Mouse (Mus musculus) neutrophil, adult 5-6 weeks (primary cell): ENCODE results near the gene Atg16l1. TPM values are rescaled to one million over a fixed set of nuclear protein-coding genes. Genes with fewer than 3 reads are reported as not detected.
A peak's percentile ranks its signal among the peaks of the same experiment; 100 is the strongest.

Experiments
- ATAC-seq: fragments of 151-379, 151-347 bp; 2 replicates; pipeline ENCODE4 v1.8.0; 2017; ENCODE audit warnings: mild to moderate bottlenecking, moderate TSS enrichment; ENCODE audit not compliant: insufficient number of reproducible peaks, poor library complexity, low FRiP score, severe bottlenecking; ENCODE audit errors: extremely low read depth
- total RNA-seq: library from RNA; stranded (forward); fragments of 200-1000 nt; gene quantifications from 2 replicates; pipeline ENCODE4 v1.2.3, GENCODE M21; 2017

The Atg16l1 gene
- 115 and 117 TPM in 2 replicates for total RNA-seq

- ATAC-seq: peak; percentile 99
Observed at GRCm38 (mm10) chr1:87755641-87756470, at the start of gene Atg16l1. Atg16l1 (plus strand) TSS chr1:87755870.

- no peak for ATAC-seq
Observed at GRCm38 (mm10) chr1:87706361-87706760, 49.3 kb upstream of the Atg16l1 start.

GRCm38 (mm10) chr1:87709020-87709419 lies 46.6 kb upstream of the Atg16l1 start:
- no peak for ATAC-seq

GRCm38 (mm10) chr1:87709661-87710270 lies 45.9 kb upstream of the Atg16l1 start:
- ATAC-seq: no peak

GRCm38 (mm10) chr1:87711938-87712613 lies 43.6 kb upstream of the Atg16l1 start:
- no peak for ATAC-seq

- no peak for ATAC-seq
Observed at GRCm38 (mm10) chr1:87712614-87712971, 43.1 kb upstream of the Atg16l1 start.

- ATAC-seq: no peak
Observed at GRCm38 (mm10) chr1:87721382-87721781, 34.3 kb upstream of the Atg16l1 start.

GRCm38 (mm10) chr1:87722081-87722480 lies 33.6 kb upstream of the Atg16l1 start:
- no peak for ATAC-seq

- no peak for ATAC-seq
Observed at GRCm38 (mm10) chr1:87723351-87723750, 32.3 kb upstream of the Atg16l1 start.

- no peak for ATAC-seq
Observed at GRCm38 (mm10) chr1:87729070-87729469, 26.6 kb upstream of the Atg16l1 start.

GRCm38 (mm10) chr1:87729850-87730249 lies 25.8 kb upstream of the Atg16l1 start:
- no peak for ATAC-seq

GRCm38 (mm10) chr1:87730271-87730670 lies 25.4 kb upstream of the Atg16l1 start:
- ATAC-seq: no peak

GRCm38 (mm10) chr1:87733212-87733611 lies 22.5 kb upstream of the Atg16l1 start:
- ATAC-seq: no peak

GRCm38 (mm10) chr1:87734153-87734552 lies 21.5 kb upstream of the Atg16l1 start:
- no peak for ATAC-seq

GRCm38 (mm10) chr1:87740584-87741290 lies 14.9 kb upstream of the Atg16l1 start:
- ATAC-seq: no peak

- no peak for ATAC-seq
Observed at GRCm38 (mm10) chr1:87749360-87749973, 6.2 kb upstream of the Atg16l1 start.

GRCm38 (mm10) chr1:87763821-87764220 lies 8.2 kb downstream of the Atg16l1 start:
- no peak for ATAC-seq

GRCm38 (mm10) chr1:87765741-87766140 lies 10.1 kb downstream of the Atg16l1 start:
- no peak for ATAC-seq

GRCm38 (mm10) chr1:87766233-87766632 lies 10.6 kb downstream of the Atg16l1 start:
- ATAC-seq: peak; percentile 82
